Mouse (Mus musculus) mouse trophoblast stem cell (cell line): Measurements from ENCODE around the gene Actr3b.
"Not testable (repeated sequence)": the region's sequence is repeated elsewhere in the genome, so short reads cannot be mapped to it uniquely, and the experiment has no call there.

ENCODE experiments used
- in situ Hi-C, 2 experiments: fragments of 300-500 bp; cut with MseI, MboI; formaldehyde crosslinking; loops; 2 replicates in 1 of 2; 3 replicates in 1 of 2; pipeline ENCODE4 v1.15.1; 2025

Gene Actr3b

GRCm38 (mm10) chr5:25759460-25760409 lies at the start of gene Actr3b:
TSS of gene Actr3b (plus strand) at chr5:25759997.
- in situ Hi-C loops, result no loop called here

GRCm38 (mm10) chr5:25713001-25713706 lies 46.6 kb upstream of the Actr3b start:
- in situ Hi-C loops, result not testable (repeated sequence)

- in situ Hi-C loops, result no loop called here
These were observed 40.4 kb upstream of the Actr3b start for GRCm38 (mm10) chr5:25719390-25719789.

- in situ Hi-C loops, result loop anchor here in 1 of 2 experiments (10.0 kb wide), 1 partner anchor 298 kb away; no protein-coding TSS in a partner anchor
These were observed 36.8 kb upstream of the Actr3b start for GRCm38 (mm10) chr5:25723016-25723415.

- in situ Hi-C loops, result loop anchor here in 1 of 2 experiments (10.0 kb wide), 1 partner anchor 299 kb away; no protein-coding TSS in a partner anchor
These were observed 35.6 kb upstream of the Actr3b start for GRCm38 (mm10) chr5:25724134-25724675.

GRCm38 (mm10) chr5:25734318-25734717 lies 25.5 kb upstream of the Actr3b start:
- in situ Hi-C loops, result loop anchor here in 1 of 2 experiments (10.0 kb wide), 1 partner anchor 310 kb away; no protein-coding TSS in a partner anchor

- in situ Hi-C loops, result loop anchor here in 1 of 2 experiments (10.0 kb wide), 1 partner anchor 311 kb away; no protein-coding TSS in a partner anchor
These were observed 23.9 kb upstream of the Actr3b start for GRCm38 (mm10) chr5:25735861-25736260.

- in situ Hi-C loops, result loop anchor here in 1 of 2 experiments (10.0 kb wide), 1 partner anchor 314 kb away; no protein-coding TSS in a partner anchor
These were observed 21.3 kb upstream of the Actr3b start for GRCm38 (mm10) chr5:25738448-25738847.

- in situ Hi-C loops, result loop anchor here in 1 of 2 experiments (10.0 kb wide), 1 partner anchor 314 kb away; no protein-coding TSS in a partner anchor
These were observed 20.9 kb upstream of the Actr3b start for GRCm38 (mm10) chr5:25738902-25739301.

GRCm38 (mm10) chr5:25747904-25748303 lies 11.9 kb upstream of the Actr3b start:
- in situ Hi-C loops, result no loop called here

GRCm38 (mm10) chr5:25748613-25749012 lies 11.2 kb upstream of the Actr3b start:
- in situ Hi-C loops, result no loop called here

- in situ Hi-C loops, result no loop called here
These were observed 8.2 kb upstream of the Actr3b start for GRCm38 (mm10) chr5:25751552-25751951.

- in situ Hi-C loops, result no loop called here
These were observed 6.9 kb upstream of the Actr3b start for GRCm38 (mm10) chr5:25752862-25753261.

GRCm38 (mm10) chr5:25753556-25754235 lies 6.1 kb upstream of the Actr3b start:
- in situ Hi-C loops, result no loop called here

- in situ Hi-C loops, result no loop called here
These were observed 5.5 kb upstream of the Actr3b start for GRCm38 (mm10) chr5:25754236-25754766.

- in situ Hi-C loops, result no loop called here
These were observed 624 bp downstream of the Actr3b start for GRCm38 (mm10) chr5:25760410-25760832.

- in situ Hi-C loops, result no loop called here
These were observed 1.1 kb downstream of the Actr3b start for GRCm38 (mm10) chr5:25760871-25761270.

- in situ Hi-C loops, result no loop called here
These were observed 2.1 kb downstream of the Actr3b start for GRCm38 (mm10) chr5:25761850-25762249.

- in situ Hi-C loops, result no loop called here
These were observed 9.2 kb downstream of the Actr3b start for GRCm38 (mm10) chr5:25769006-25769405.

GRCm38 (mm10) chr5:25769406-25769805 lies 9.6 kb downstream of the Actr3b start:
- in situ Hi-C loops, result no loop called here

- in situ Hi-C loops, result no loop called here
These were observed 12.7 kb downstream of the Actr3b start for GRCm38 (mm10) chr5:25772456-25772855.
